ENCODE assay signal across 17 mouse cellular contexts in the genomic region with DNA sequence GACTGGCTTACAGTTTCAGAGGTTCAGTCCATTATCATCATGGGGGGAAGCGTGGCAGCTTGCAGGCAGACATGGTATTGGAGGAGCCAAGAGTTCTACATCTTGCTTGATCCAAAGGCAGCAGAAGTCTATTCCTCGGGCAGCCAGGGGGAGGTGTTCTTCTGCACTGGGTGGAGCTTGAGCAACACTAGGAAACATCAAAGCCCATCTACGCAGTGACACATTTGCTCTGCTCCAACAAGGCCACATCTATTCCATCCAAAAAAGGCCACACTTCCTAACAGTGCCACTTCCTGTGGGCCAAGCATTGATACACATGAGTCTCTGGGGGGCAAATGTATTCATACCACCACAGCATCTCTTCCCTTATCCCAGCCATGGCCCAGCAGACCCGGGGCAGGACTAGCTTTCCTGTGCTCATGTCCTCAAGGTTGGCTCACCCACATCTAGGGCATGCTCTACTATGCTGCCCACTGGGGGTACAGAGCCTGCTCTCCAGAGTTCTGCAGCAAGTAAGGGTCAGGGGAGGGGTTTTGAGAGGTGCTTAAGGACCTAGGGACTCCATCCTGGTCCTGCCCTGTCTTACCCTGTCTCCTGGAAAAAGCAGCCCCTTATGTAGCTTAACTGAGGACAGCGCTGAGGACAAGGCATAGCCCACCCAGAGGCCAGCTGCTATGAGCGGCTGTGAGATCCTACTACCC. TPM values are rescaled to one million over a fixed set of nuclear protein-coding genes. Genes with fewer than 3 reads are reported as not detected.
DNase-seq lines count a peak whose midpoint lies in the region; ATAC-seq and TF ChIP-seq lines count a peak whose summit lies in the region.
"Had no signal": no experiment of that assay in that cellular context is flagged by ENCODE, and none has a peak within 500 bp of the region (broad histone marks: within the 10 kb centered on the region; RNA-seq: fewer than 3 reads in every experiment).

No protein-coding gene starts in this region.

- H3K4me2 ChIP-seq in kidney, embryonic 15.5 days = no peak overlapping the region
- no peak overlapping the region for H3K4me2 ChIP-seq in kidney, embryonic 14.5 days (replicated peaks; ENCODE audit: low read depth, low read length)
- no peak overlapping the region for H3K4me2 ChIP-seq in limb, embryonic 12.5 days
- H3K4me2 ChIP-seq in liver, postnatal 0 days (ENCODE audit: low read depth, low read length) = 0 out of 2 replicates have a peak overlapping the region, but pooled peaks have one; percentile 10
- no peak overlapping the region for H3K4me2 ChIP-seq in forebrain, postnatal 0 days (ENCODE audit: low read depth)
- H3K4me2 ChIP-seq: heart, embryonic 15.5 days; hindbrain, embryonic 12.5 days; intestine, embryonic 15.5 days; neural tube, embryonic 13.5 days had no signal

- no peak overlapping the region for H3K4me3 ChIP-seq in kidney, embryonic 15.5 days (replicated peaks)
- no peak overlapping the region for H3K4me3 ChIP-seq in kidney, embryonic 14.5 days (ENCODE audit: low read length)
- H3K4me3 ChIP-seq in limb, embryonic 12.5 days (replicated peaks) = no peak overlapping the region
- no peak overlapping the region for H3K4me3 ChIP-seq in liver, postnatal 0 days (ENCODE audit: low read depth, low read length)
- no peak overlapping the region for H3K4me3 ChIP-seq in forebrain, postnatal 0 days (ENCODE audit: low read depth, low read length)
- H3K4me3 ChIP-seq: forebrain, embryonic 10.5 days; heart, embryonic 15.5 days; hindbrain, embryonic 12.5 days; intestine, embryonic 15.5 days; neural tube, embryonic 13.5 days had no signal

- 74% methylated on average over 6 of the region's 6 CpGs for WGBS in kidney, embryonic 15.5 days
- 75% methylated on average over 6 of the region's 6 CpGs for WGBS in kidney, embryonic 14.5 days
- WGBS in limb, embryonic 12.5 days = 79% methylated on average over 6 of the region's 6 CpGs
- WGBS in liver, postnatal 0 days (ENCODE audit: insufficient replicate concordance) = 74% methylated on average over 6 of the region's 6 CpGs
- 78% methylated on average over 6 of the region's 6 CpGs for WGBS in forebrain, postnatal 0 days

- peaks cover 13% of the 10 kb centered on the region for H3K27me3 ChIP-seq in kidney, embryonic 15.5 days
- H3K27me3 ChIP-seq in kidney, embryonic 14.5 days (ENCODE audit: control insufficient read depth, insufficient read depth, low read length) = peaks cover 2% of the 10 kb centered on the region
- peaks cover 25% of the 10 kb centered on the region for H3K27me3 ChIP-seq in limb, embryonic 12.5 days
- no peaks in the 10 kb centered on the region for H3K27me3 ChIP-seq in liver, postnatal 0 days (ENCODE audit: insufficient read depth, low read length)
- H3K27me3 ChIP-seq in forebrain, postnatal 0 days (ENCODE audit: insufficient read depth, low read length) = no peaks in the 10 kb centered on the region
- H3K27me3 ChIP-seq: intestine, embryonic 15.5 days; Patski had no signal

- H3K9me3 ChIP-seq in kidney, embryonic 15.5 days (replicated peaks) = no peaks in the 10 kb centered on the region
- H3K9me3 ChIP-seq in kidney, embryonic 14.5 days (ENCODE audit: control insufficient read depth, low read length) = no peaks in the 10 kb centered on the region
- H3K9me3 ChIP-seq in limb, embryonic 12.5 days = no peaks in the 10 kb centered on the region
- no peaks in the 10 kb centered on the region for H3K9me3 ChIP-seq in liver, postnatal 0 days (ENCODE audit: low read length)
- H3K9me3 ChIP-seq in forebrain, postnatal 0 days (ENCODE audit: low read length) = no peaks in the 10 kb centered on the region
- H3K9me3 ChIP-seq: forebrain, embryonic 10.5 days; heart, embryonic 15.5 days; hindbrain, embryonic 12.5 days; intestine, embryonic 15.5 days; neural tube, embryonic 13.5 days had no signal

- TF ChIP-seq EP300 in liver, postnatal 0 days (IDR thresholded peaks at IDR 0.05; ENCODE audit: low read depth) = no peak

- TF ChIP-seq CTCF in liver, postnatal 0 days (IDR thresholded peaks at IDR 0.05; ENCODE audit: low read depth) = 0 out of 2 replicates have a peak, but pooled peaks have one; percentile 7
- TF ChIP-seq CTCF in forebrain, postnatal 0 days (IDR thresholded peaks at IDR 0.05; ENCODE audit: low read depth) = no peak

- no peak overlapping the region for H3K9ac ChIP-seq in kidney, embryonic 15.5 days
- no peak overlapping the region for H3K9ac ChIP-seq in kidney, embryonic 14.5 days (ENCODE audit: low read depth, low read length)
- no peak overlapping the region for H3K9ac ChIP-seq in limb, embryonic 12.5 days (replicated peaks)
- H3K9ac ChIP-seq in liver, postnatal 0 days (replicated peaks) = no peak overlapping the region
- no peak overlapping the region for H3K9ac ChIP-seq in forebrain, postnatal 0 days
- H3K9ac ChIP-seq: heart, embryonic 15.5 days; hindbrain, embryonic 12.5 days; intestine, embryonic 15.5 days had no signal

- H3K4me1 ChIP-seq in kidney, embryonic 15.5 days = peaks cover 49% of the 10 kb centered on the region
- H3K4me1 ChIP-seq in kidney, embryonic 14.5 days (ENCODE audit: control insufficient read depth, insufficient read depth, low read length) = peaks cover 27% of the 10 kb centered on the region
- peaks cover 37% of the 10 kb centered on the region for H3K4me1 ChIP-seq in limb, embryonic 12.5 days (replicated peaks)
- peaks cover 54% of the 10 kb centered on the region for H3K4me1 ChIP-seq in liver, postnatal 0 days (ENCODE audit: insufficient read depth)
- peaks cover 12% of the 10 kb centered on the region for H3K4me1 ChIP-seq in forebrain, postnatal 0 days (ENCODE audit: insufficient read depth)

- peak overlapping the region; percentile 27; the same call in 1 of the 2 replicates for H3K27ac ChIP-seq in kidney, embryonic 15.5 days
- H3K27ac ChIP-seq in kidney, embryonic 14.5 days (ENCODE audit: low read depth, low read length) = no peak overlapping the region
- 0 out of 2 replicates have a peak overlapping the region, but pooled peaks have one; percentile 53 for H3K27ac ChIP-seq in limb, embryonic 12.5 days
- H3K27ac ChIP-seq in liver, postnatal 0 days (ENCODE audit: low read depth) = no peak overlapping the region
- no peak overlapping the region for H3K27ac ChIP-seq in forebrain, postnatal 0 days (ENCODE audit: low read depth, low read length)
- H3K27ac ChIP-seq: forebrain, embryonic 10.5 days; heart, embryonic 15.5 days; hindbrain, embryonic 12.5 days; intestine, embryonic 15.5 days; neural tube, embryonic 13.5 days had no signal

- ATAC-seq in kidney, embryonic 15.5 days (replicated peaks; ENCODE audit: low FRiP score) = no peak
- no peak for ATAC-seq in kidney, embryonic 14.5 days (ENCODE audit: low FRiP score, low TSS enrichment)
- ATAC-seq in limb, embryonic 12.5 days (ENCODE audit: insufficient number of reproducible peaks, insufficient read depth, low FRiP score, low TSS enrichment, low read depth) = no peak
- no peak for ATAC-seq in liver, postnatal 0 days
- ATAC-seq in cerebellum, adult (ENCODE audit: insufficient number of reproducible peaks, low FRiP score, low TSS enrichment) = no peak
- ATAC-seq in forebrain, postnatal 0 days = no peak

- peaks cover 12% of the 10 kb centered on the region; the same call in 1 of the 2 replicates for H3K36me3 ChIP-seq in kidney, embryonic 15.5 days
- no peaks in the 10 kb centered on the region; the same call in 1 of the 2 replicates for H3K36me3 ChIP-seq in kidney, embryonic 14.5 days (ENCODE audit: control insufficient read depth, insufficient read depth, low read length)
- H3K36me3 ChIP-seq in limb, embryonic 12.5 days = peaks cover 18% of the 10 kb centered on the region
- no peaks in the 10 kb centered on the region for H3K36me3 ChIP-seq in liver, postnatal 0 days (replicated peaks; ENCODE audit: insufficient read depth, low read length)
- no peaks in the 10 kb centered on the region for H3K36me3 ChIP-seq in forebrain, postnatal 0 days (ENCODE audit: insufficient read depth)
- H3K36me3 ChIP-seq: heart, embryonic 15.5 days; intestine, embryonic 15.5 days had no signal

- peak; percentile 66 for DNase-seq in adrenal gland, adult 2 months
- no peak for DNase-seq in adrenal gland, postnatal 25 days
- DNase-seq in liver, postnatal 0 days = no peak
- no peak for DNase-seq in forebrain, postnatal 0 days
- DNase-seq: cerebellum, postnatal 25 days had no signal

RNA-seq across cellular contexts. Expression of gene Notch3, which starts 49.9 kb away (rescaled TPM):
- 10 to 100 TPM in 1 of 2 experiments, 1 to 10 TPM in 1; 5.6 to 11.7 TPM for total RNA-seq in adrenal gland, adult 2 months (2021)
- polyA plus RNA-seq in adrenal gland, adult 2 months (2012; rRNA removed) = 35.5 and 44.3 TPM in 2 replicates
- 11.3 and 11.8 TPM in 2 replicates for total RNA-seq in adrenal gland, postnatal 25 days (2021)
- 11.9 and 14.9 TPM in 2 replicates for polyA plus RNA-seq in kidney, embryonic 15.5 days (2015; fragmentation: Nextera tagmentation; extraction: Ambion mirVana)
- 15.9 and 16.9 TPM in 2 replicates for polyA plus RNA-seq in kidney, embryonic 14.5 days (2014; fragmentation: Nextera tagmentation; extraction: Ambion mirVana)
- 21.5 and 24.2 TPM in 2 replicates for polyA plus RNA-seq in limb, embryonic 12.5 days (2016; fragmentation: Nextera tagmentation; extraction: Ambion mirVana)
- 0.20 and 0.26 TPM in 2 replicates for polyA plus RNA-seq in liver, postnatal 0 days (2015; fragmentation: Nextera tagmentation; extraction: Ambion mirVana)
- 13.5 and 22.5 TPM in 2 replicates for total RNA-seq in forebrain, postnatal 0 days (2014; rRNA removed)
- 2.3 and 3.3 TPM in 2 replicates for polyA plus RNA-seq in forebrain, postnatal 0 days (2015; fragmentation: Nextera tagmentation; extraction: Ambion mirVana)
- total RNA-seq: megakaryocyte-erythroid progenitor cell, adult 5-6 weeks; monocyte, adult 5-6 weeks had no signal

Comparison
In these comparisons a context has a peak if more than half of its experiments do, and no peak if none do; other contexts are left out.
1. H3K27ac ChIP-seq: peak in kidney, embryonic 15.5 days (single experiment) and limb, embryonic 12.5 days (single experiment); none in kidney, embryonic 14.5 days (single experiment), liver, postnatal 0 days (single experiment) and forebrain, postnatal 0 days (single experiment).